Mouse (Mus musculus) midbrain, embryonic 15.5 days (tissue): ENCODE measurements around the gene Egfl7. TPM values are rescaled to one million over a fixed set of nuclear protein-coding genes. Genes with fewer than 3 reads are reported as not detected.

ENCODE experiments used
- ATAC-seq: fragments of 200-750 bp; cut with Nextera tagmentation; replicated peaks from 2 replicates; pipeline ENCODE4 v1.8.0; 2017; ENCODE audit warnings: moderate TSS enrichment
- H3K27ac ChIP-seq: fragments of 300-500 bp; sonication (generic); 2 replicates; pipeline ENCODE4 v1.5.1; 2015; ENCODE audit warnings: mild to moderate bottlenecking, inconsistent platforms
- H3K27me3 ChIP-seq: fragments of 300-500 bp; sonication (generic); replicated peaks from 2 replicates; pipeline ENCODE4 v1.6.1; 2015; ENCODE audit warnings: inconsistent platforms
- H3K36me3 ChIP-seq: fragments of 300-500 bp; sonication (generic); replicated peaks from 2 replicates; pipeline ENCODE4 v1.6.1; 2015; ENCODE audit warnings: inconsistent platforms
- H3K4me1 ChIP-seq: fragments of 300-500 bp; sonication (generic); 2 replicates; pipeline ENCODE4 v1.6.1; 2015; ENCODE audit warnings: inconsistent platforms
- H3K4me2 ChIP-seq: fragments of 300-500 bp; sonication (generic); 2 replicates; pipeline ENCODE4 v1.6.1; 2015; ENCODE audit warnings: inconsistent platforms, mild to moderate bottlenecking, moderate library complexity
- H3K4me3 ChIP-seq: fragments of 300-500 bp; sonication (generic); 2 replicates; pipeline ENCODE4 v1.5.1; 2015; ENCODE audit warnings: mild to moderate bottlenecking, inconsistent platforms
- H3K9ac ChIP-seq: fragments of 300-500 bp; sonication (generic); 2 replicates; pipeline ENCODE4 v1.6.1; 2015; ENCODE audit warnings: mild to moderate bottlenecking, inconsistent platforms
- H3K9me3 ChIP-seq: fragments of 300-500 bp; sonication (generic); 2 replicates; pipeline ENCODE4 v1.6.1; 2016; ENCODE audit warnings: inconsistent platforms
- WGBS: fragments of 180-500 bp; shearing (Covaris S2); methylation state at CpG from one replicate; pipeline ENCODE4 v1.1.7; 2015; ENCODE audit warnings: mixed read lengths; 5-methylcytosine and 5-hydroxymethylcytosine counted together
- polyA plus RNA-seq: library from polyadenylated mRNA; unstranded; fragments of >200 nt; fragmentation: Nextera tagmentation; extraction: Ambion mirVana; gene quantifications from 2 replicates; pipeline ENCODE4 v1.2.1, GENCODE M21; 2015

Egfl7 gene
- 71.8 and 75.7 TPM in 2 replicates for polyA plus RNA-seq

GRCm38 (mm10) chr2:26579714-26580113 is at the start of gene Egfl7:
Egfl7 (plus strand) TSS chr2:26580014.
- no peaks in the 10 kb centered on the region for H3K27me3 ChIP-seq
- H3K4me3 ChIP-seq = no peak within 1 kb of the TSS
- H3K36me3 ChIP-seq = no peaks in the 10 kb centered on the region
- no peak within 1 kb of the TSS for H3K4me2 ChIP-seq
- no peak within 1 kb of the TSS for H3K27ac ChIP-seq
- no peak within 1 kb of the TSS for H3K9ac ChIP-seq
- no peaks in the 10 kb centered on the region for H3K9me3 ChIP-seq
- ATAC-seq = no peak
- 96% methylated on average over 1 of the region's 1 CpGs for WGBS
- no peaks in the 10 kb centered on the region for H3K4me1 ChIP-seq

GRCm38 (mm10) chr2:26531829-26532228 is 48.0 kb upstream of the Egfl7 start:
- ATAC-seq = no peak
- Histone ChIP-seq H3K4me2 (no peak overlapping the region), H3K9me3 (no peaks in the 10 kb centered on the region), H3K4me3 (no peak overlapping the region), H3K9ac (no peak overlapping the region), H3K27ac (no peak overlapping the region), H3K27me3 (no peaks in the 10 kb centered on the region), H3K36me3 (no peaks in the 10 kb centered on the region), H3K4me1 (peaks cover 8% of the 10 kb centered on the region; the same call in 1 of the 2 replicates)
- 68% methylated on average over 6 of the region's 6 CpGs for WGBS

GRCm38 (mm10) chr2:26533249-26533648 is 46.6 kb upstream of the Egfl7 start:
- 11% methylated on average over 5 of the region's 5 CpGs for WGBS
- Histone ChIP-seq H3K27ac (peak overlapping the region; percentile 73), H3K9ac (no peak overlapping the region), H3K4me1 (peaks cover 8% of the 10 kb centered on the region; the same call in 1 of the 2 replicates), H3K36me3 (no peaks in the 10 kb centered on the region), H3K27me3 (no peaks in the 10 kb centered on the region), H3K4me2 (no peak overlapping the region), H3K4me3 (no peak overlapping the region), H3K9me3 (no peaks in the 10 kb centered on the region)
- ATAC-seq = 0 out of 2 replicates have a peak, but pooled peaks have one; percentile 47

- peak overlapping the region; percentile 73 for H3K27ac ChIP-seq
These were observed 45.7 kb upstream of the Egfl7 start for GRCm38 (mm10) chr2:26534161-26534560.

GRCm38 (mm10) chr2:26534616-26535015 is 45.2 kb upstream of the Egfl7 start:
- no peaks in the 10 kb centered on the region for H3K9me3 ChIP-seq
- no peak overlapping the region for H3K4me2 ChIP-seq
- H3K27ac ChIP-seq = peak overlapping the region; percentile 45; the same call in 1 of the 2 replicates
- H3K36me3 ChIP-seq = no peaks in the 10 kb centered on the region
- no peak overlapping the region for H3K4me3 ChIP-seq
- peaks cover 8% of the 10 kb centered on the region; the same call in 1 of the 2 replicates for H3K4me1 ChIP-seq
- no peaks in the 10 kb centered on the region for H3K27me3 ChIP-seq
- H3K9ac ChIP-seq = no peak overlapping the region
- ATAC-seq = no peak
- WGBS = 66% methylated on average over 2 of the region's 2 CpGs

More at GRCm38 (mm10) chr2:26534161-26534560, 45.7 kb upstream of the Egfl7 start:
- no peaks in the 10 kb centered on the region for H3K9me3 ChIP-seq
- ATAC-seq = no peak
- WGBS = 55% methylated on average over 3 of the region's 3 CpGs
- no peak overlapping the region for H3K4me2 ChIP-seq
- H3K36me3 ChIP-seq = no peaks in the 10 kb centered on the region
- peaks cover 8% of the 10 kb centered on the region; the same call in 1 of the 2 replicates for H3K4me1 ChIP-seq
- H3K9ac ChIP-seq = no peak overlapping the region
- H3K27me3 ChIP-seq = no peaks in the 10 kb centered on the region
- H3K4me3 ChIP-seq = no peak overlapping the region

- Histone ChIP-seq H3K27me3 (no peaks in the 10 kb centered on the region), H3K4me1 (peaks cover 12% of the 10 kb centered on the region), H3K36me3 (no peaks in the 10 kb centered on the region), H3K9me3 (no peaks in the 10 kb centered on the region), H3K9ac (no peak overlapping the region), H3K4me3 (no peak overlapping the region), H3K27ac (peak overlapping the region; percentile 45), H3K4me2 (no peak overlapping the region)
- 10% methylated on average over 4 of the region's 4 CpGs for WGBS
- ATAC-seq = 0 out of 2 replicates have a peak, but pooled peaks have one; percentile 68
These were observed 44.2 kb upstream of the Egfl7 start for GRCm38 (mm10) chr2:26535517-26536045.

- WGBS = 67% methylated on average over 2 of the region's 2 CpGs
- H3K4me2 ChIP-seq = no peak overlapping the region
- no peak for ATAC-seq
- H3K27me3 ChIP-seq = no peaks in the 10 kb centered on the region
- peaks cover 14% of the 10 kb centered on the region for H3K4me1 ChIP-seq
- H3K4me3 ChIP-seq = no peak overlapping the region
- no peaks in the 10 kb centered on the region for H3K9me3 ChIP-seq
- H3K9ac ChIP-seq = no peak overlapping the region
- no peaks in the 10 kb centered on the region for H3K36me3 ChIP-seq
- H3K27ac ChIP-seq = no peak overlapping the region
These were observed 40.3 kb upstream of the Egfl7 start for GRCm38 (mm10) chr2:26539516-26539915.

- 0 out of 2 replicates have a peak overlapping the region, but pooled peaks have one; percentile 8 for H3K27ac ChIP-seq
- no peak overlapping the region for H3K4me3 ChIP-seq
- 0 out of 2 replicates have a peak overlapping the region, but pooled peaks have one; percentile 3 for H3K9ac ChIP-seq
- no peaks in the 10 kb centered on the region for H3K36me3 ChIP-seq
- H3K4me1 ChIP-seq = peaks cover 14% of the 10 kb centered on the region
- H3K4me2 ChIP-seq = no peak overlapping the region
- 25% methylated on average over 7 of the region's 7 CpGs for WGBS
- no peaks in the 10 kb centered on the region for H3K9me3 ChIP-seq
- 0 out of 2 replicates have a peak, but pooled peaks have one; percentile 27 for ATAC-seq
- H3K27me3 ChIP-seq = no peaks in the 10 kb centered on the region
These were observed 39.1 kb upstream of the Egfl7 start for GRCm38 (mm10) chr2:26540721-26541120.

- H3K9me3 ChIP-seq = no peaks in the 10 kb centered on the region
- 28% methylated on average over 9 of the region's 9 CpGs for WGBS
- H3K4me2 ChIP-seq = no peak overlapping the region
- H3K27me3 ChIP-seq = no peaks in the 10 kb centered on the region
- H3K4me1 ChIP-seq = peaks cover 14% of the 10 kb centered on the region
- 0 out of 2 replicates have a peak overlapping the region, but pooled peaks have one; percentile 15 for H3K27ac ChIP-seq
- no peak overlapping the region for H3K9ac ChIP-seq
- no peak; the same call in 1 of the 2 replicates for ATAC-seq
- no peaks in the 10 kb centered on the region for H3K36me3 ChIP-seq
- H3K4me3 ChIP-seq = no peak overlapping the region
These were observed 38.4 kb upstream of the Egfl7 start for GRCm38 (mm10) chr2:26541258-26541910.

GRCm38 (mm10) chr2:26543155-26543554 is 36.7 kb upstream of the Egfl7 start:
- H3K27me3 ChIP-seq = no peaks in the 10 kb centered on the region
- H3K36me3 ChIP-seq = no peaks in the 10 kb centered on the region
- no peak overlapping the region for H3K4me3 ChIP-seq
- peaks cover 20% of the 10 kb centered on the region for H3K4me1 ChIP-seq
- H3K9me3 ChIP-seq = no peaks in the 10 kb centered on the region
- H3K27ac ChIP-seq = no peak overlapping the region
- no peak for ATAC-seq
- WGBS = 73% methylated on average over 4 of the region's 4 CpGs
- H3K9ac ChIP-seq = no peak overlapping the region
- no peak overlapping the region for H3K4me2 ChIP-seq

GRCm38 (mm10) chr2:26543768-26544167 is 36.0 kb upstream of the Egfl7 start:
- peaks cover 20% of the 10 kb centered on the region for H3K4me1 ChIP-seq
- no peaks in the 10 kb centered on the region for H3K27me3 ChIP-seq
- H3K4me3 ChIP-seq = no peak overlapping the region
- no peaks in the 10 kb centered on the region for H3K9me3 ChIP-seq
- ATAC-seq = no peak
- WGBS = 91% methylated on average over 8 of the region's 8 CpGs
- H3K36me3 ChIP-seq = no peaks in the 10 kb centered on the region
- H3K27ac ChIP-seq = no peak overlapping the region
- H3K9ac ChIP-seq = no peak overlapping the region
- no peak overlapping the region for H3K4me2 ChIP-seq

GRCm38 (mm10) chr2:26544265-26544664 is 35.5 kb upstream of the Egfl7 start:
- no peak for ATAC-seq
- Histone ChIP-seq H3K4me1 (peaks cover 20% of the 10 kb centered on the region), H3K36me3 (no peaks in the 10 kb centered on the region), H3K27me3 (no peaks in the 10 kb centered on the region), H3K9me3 (no peaks in the 10 kb centered on the region), H3K27ac (no peak overlapping the region), H3K9ac (no peak overlapping the region), H3K4me2 (no peak overlapping the region), H3K4me3 (no peak overlapping the region)
- 83% methylated on average over 3 of the region's 3 CpGs for WGBS
